Mouse (Mus musculus) embryo, embryonic 11.5 days (tissue): ENCODE results near the gene Akap11.
"Not testable (repeated sequence)": the region's sequence is repeated elsewhere in the genome, so short reads cannot be mapped to it uniquely, and the experiment has no call there.

Experiments used
- DNase-seq: peaks from one replicate; pipeline ENCODE4 v3.0.0-alpha.2; 2012; ENCODE audit warnings: low read depth, low spot score

The Akap11 gene

GRCm38 (mm10) chr14:78536281-78537165, at the start of gene Akap11:
Akap11 (minus strand) TSS chr14:78536808.
- peak; percentile 93 for DNase-seq

GRCm38 (mm10) chr14:78584222-78584621, 47.6 kb upstream of the Akap11 start:
- no peak for DNase-seq

GRCm38 (mm10) chr14:78583168-78583567, 46.6 kb upstream of the Akap11 start:
- DNase-seq, result no peak

GRCm38 (mm10) chr14:78575899-78576298, 39.3 kb upstream of the Akap11 start:
- no peak for DNase-seq

- DNase-seq, result no peak
Measured at GRCm38 (mm10) chr14:78568410-78568809, 31.8 kb upstream of the Akap11 start.

- DNase-seq, result no peak
Measured at GRCm38 (mm10) chr14:78566431-78566830, 29.8 kb upstream of the Akap11 start.

- DNase-seq, result no peak
Measured at GRCm38 (mm10) chr14:78564292-78564691, 27.7 kb upstream of the Akap11 start.

- no peak for DNase-seq
Measured at GRCm38 (mm10) chr14:78563211-78563610, 26.6 kb upstream of the Akap11 start.

- DNase-seq, result no peak
Measured at GRCm38 (mm10) chr14:78562121-78562520, 25.5 kb upstream of the Akap11 start.

GRCm38 (mm10) chr14:78559042-78559441, 22.4 kb upstream of the Akap11 start:
- DNase-seq, result no peak

- DNase-seq, result not testable (repeated sequence)
Measured at GRCm38 (mm10) chr14:78554830-78555229, 18.2 kb upstream of the Akap11 start.

GRCm38 (mm10) chr14:78553661-78554060, 17.1 kb upstream of the Akap11 start:
- no peak for DNase-seq

- no peak for DNase-seq
Measured at GRCm38 (mm10) chr14:78548807-78549206, 12.2 kb upstream of the Akap11 start.

GRCm38 (mm10) chr14:78541319-78541718, 4.7 kb upstream of the Akap11 start:
- DNase-seq, result no peak

- no peak for DNase-seq
Measured at GRCm38 (mm10) chr14:78539821-78540220, 3.2 kb upstream of the Akap11 start.

GRCm38 (mm10) chr14:78538572-78539320, 2.1 kb upstream of the Akap11 start:
- DNase-seq, result peak; percentile 35

GRCm38 (mm10) chr14:78537551-78537950, 943 bp upstream of the Akap11 start:
- no peak for DNase-seq

GRCm38 (mm10) chr14:78535366-78535765, 1.2 kb downstream of the Akap11 start:
- no peak for DNase-seq

GRCm38 (mm10) chr14:78534651-78535050, 2.0 kb downstream of the Akap11 start:
- DNase-seq, result no peak

GRCm38 (mm10) chr14:78533701-78534100, 2.9 kb downstream of the Akap11 start:
- DNase-seq, result no peak

GRCm38 (mm10) chr14:78532345-78532744, 4.3 kb downstream of the Akap11 start:
- no peak for DNase-seq

- DNase-seq, result no peak
Measured at GRCm38 (mm10) chr14:78530256-78530655, 6.4 kb downstream of the Akap11 start.
